Mouse (Mus musculus) left cerebral cortex, adult 18-20 months (tissue): ENCODE measurements around the gene Bckdha. TPM values are rescaled to one million over a fixed set of nuclear protein-coding genes. Genes with fewer than 3 reads are reported as not detected.

Source experiments
- DNase-seq, 2 experiments: peaks; one replicate each; pipeline ENCODE4 v3.0.0; 2021 to 2022; ENCODE audit warnings: low spot score in 2 of 2, mixed read lengths in 1 of 2
- long read RNA-seq, 2 experiments: library from polyadenylated mRNA; stranded (forward); transcript quantifications; one replicate each; pipeline ENCODE4 v2.0.0; 2021
- total RNA-seq, 2 experiments: library from RNA; stranded (reverse); gene quantifications; 2 replicates each; pipeline ENCODE4 v1.2.3; 2021

The Bckdha gene
- 10 to 100 TPM; 35.7 to 40.7 TPM for total RNA-seq
- long read RNA-seq, experiment 1, transcript Bckdha-201 (9 exons, 1,899 nt), result major isoform, 46 of 55 reads
- long read RNA-seq, experiment 1, partial matches to known transcripts, result 3 of 55 reads
- long read RNA-seq, experiment 1, other reads (novel, unspliced or antisense), result 6 of 55 reads
- long read RNA-seq, experiment 2, transcript Bckdha-201 (9 exons, 1,899 nt), result major isoform, 34 of 45 reads
- long read RNA-seq, experiment 2, partial matches to known transcripts, result 9 of 45 reads
- long read RNA-seq, experiment 2, other reads (novel, unspliced or antisense), result 2 of 45 reads

DNA sequence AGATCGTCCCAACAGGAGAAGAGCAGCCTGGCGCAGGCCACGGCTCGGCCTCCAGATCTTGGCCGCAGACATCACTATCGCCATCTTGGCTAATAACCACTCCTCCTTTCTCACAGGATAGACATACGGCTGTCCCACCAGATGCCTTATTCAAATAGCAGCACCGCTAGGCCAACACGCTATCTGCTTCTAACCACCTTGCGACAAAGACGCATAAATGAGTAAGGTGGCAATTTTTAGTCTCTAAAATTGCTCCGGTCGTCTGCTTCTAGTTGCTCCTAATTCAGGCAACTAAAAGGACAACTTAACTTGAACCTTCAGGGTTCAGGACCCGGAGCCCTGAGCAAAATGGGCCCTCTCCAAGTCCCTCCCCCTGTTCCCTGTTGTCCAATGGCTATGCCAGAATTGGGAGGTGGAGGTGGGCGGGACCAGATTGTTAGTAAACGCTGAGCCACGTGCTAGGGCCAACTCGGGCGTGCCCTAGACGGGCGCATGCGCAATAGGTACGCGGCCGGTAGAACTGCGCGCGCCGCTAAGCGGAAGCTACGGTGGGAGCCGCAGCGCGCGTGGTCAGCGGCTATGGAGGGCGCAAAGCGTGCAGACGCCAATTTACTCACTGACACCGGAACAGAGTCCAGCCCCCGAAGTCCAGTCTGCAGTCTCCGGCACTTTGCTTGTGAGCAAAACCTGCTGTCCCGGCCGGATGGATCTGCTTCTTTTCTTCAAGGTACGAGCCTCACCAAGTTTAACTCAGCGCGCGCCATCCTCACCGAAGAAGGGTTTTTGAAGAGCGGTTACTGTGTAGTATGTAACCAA lies at the start of gene Bckdha, which contains the start of gene Exosc5:
Gene Bckdha, minus strand, starts transcription at position 325 of the 816 bp plus-strand sequence.
Gene Exosc5, plus strand, starts transcription at position 508 of the 816 bp plus-strand sequence.
- peak; percentile 99 for DNase-seq

- no peak for DNase-seq
Observed at GRCm38 (mm10) chr7:25707581-25708292, 49.0 kb upstream of the Bckdha start.

DNA sequence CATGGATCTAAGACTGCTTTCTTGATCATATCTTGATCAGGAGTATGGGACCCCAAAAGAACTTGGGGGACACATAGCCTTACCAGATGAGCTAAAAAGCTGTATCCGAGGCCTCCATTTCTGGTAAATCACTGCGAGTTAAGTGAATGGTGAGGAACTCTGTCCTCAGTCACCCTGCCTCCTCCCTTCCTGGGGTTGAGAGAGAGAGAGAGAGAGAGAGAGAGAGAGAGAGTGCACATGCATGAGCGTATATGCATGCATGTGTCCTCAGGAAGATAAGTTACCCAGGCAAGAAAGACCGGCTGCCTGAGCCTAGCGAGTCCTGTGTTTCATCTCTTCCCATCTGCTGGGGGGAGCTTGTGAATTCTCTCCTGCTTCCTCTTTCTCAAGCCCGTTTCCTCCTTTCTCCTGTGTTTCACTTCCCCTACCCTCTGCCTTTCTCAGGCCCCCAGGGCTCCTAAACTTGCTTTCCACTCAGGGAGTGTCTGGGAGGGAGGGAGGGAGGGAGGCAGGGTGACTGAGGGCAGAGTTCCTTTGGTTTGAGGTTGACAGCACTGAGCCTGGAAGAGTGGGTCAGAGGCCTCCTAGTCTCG lies 47.9 kb upstream of the Bckdha start:
- no peak for DNase-seq

DNA sequence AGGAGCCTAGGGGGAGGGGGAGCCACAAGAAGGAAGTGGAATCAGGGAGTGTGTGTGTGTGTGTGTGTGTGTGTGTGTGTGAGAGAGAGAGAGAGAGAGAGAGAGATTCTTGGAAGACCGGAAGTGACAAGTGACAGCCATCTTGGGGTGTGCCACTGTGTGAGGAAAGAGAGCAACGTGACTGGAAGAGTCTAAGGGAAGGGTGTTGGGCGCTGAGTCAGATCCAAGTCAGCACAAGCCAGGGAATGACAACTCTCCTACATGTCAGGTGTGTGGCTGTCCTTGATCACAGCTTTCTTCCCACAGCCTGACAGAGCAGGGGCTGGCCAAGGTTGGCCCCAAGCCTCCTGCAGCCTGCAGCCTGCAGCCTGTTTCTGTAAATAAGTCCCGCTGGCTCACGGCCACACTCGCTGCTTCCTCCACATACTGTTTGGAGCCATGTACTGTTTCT lies 47.0 kb upstream of the Bckdha start:
- peak; percentile 56 to 67 for DNase-seq

DNA sequence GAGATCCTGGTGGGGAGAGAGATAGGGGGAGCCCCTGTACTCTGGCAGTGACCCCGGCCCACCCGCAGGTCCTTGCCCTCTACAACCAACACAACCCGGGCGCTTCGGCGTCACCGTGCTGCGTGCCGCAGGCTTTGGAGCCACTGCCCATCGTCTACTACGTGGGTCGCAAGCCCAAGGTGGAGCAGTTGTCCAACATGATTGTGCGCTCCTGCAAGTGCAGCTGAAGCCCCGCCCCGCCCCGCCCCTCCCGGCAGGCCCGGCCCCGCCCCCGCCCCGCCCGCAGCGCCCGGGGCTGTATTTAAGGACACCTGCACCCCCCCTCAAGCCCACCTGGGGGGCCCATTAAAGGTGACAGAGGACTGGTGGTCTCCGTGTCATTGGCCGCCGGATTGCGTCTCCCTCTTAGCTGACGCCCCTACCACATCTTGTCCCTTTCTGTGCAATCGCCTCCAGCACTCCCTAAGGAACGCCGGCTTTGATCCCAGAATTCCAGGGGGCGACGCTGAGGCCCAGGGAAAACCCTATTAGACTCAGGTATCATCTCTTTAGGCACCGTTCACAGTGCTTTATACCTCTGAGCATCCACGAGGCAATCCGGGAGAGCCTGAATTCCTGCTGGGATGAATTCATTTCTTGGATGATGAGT lies 46.1 kb upstream of the Bckdha start:
- DNase-seq, result no peak

GRCm38 (mm10) chr7:25703793-25704494 lies 45.2 kb upstream of the Bckdha start:
- no peak for DNase-seq

DNA sequence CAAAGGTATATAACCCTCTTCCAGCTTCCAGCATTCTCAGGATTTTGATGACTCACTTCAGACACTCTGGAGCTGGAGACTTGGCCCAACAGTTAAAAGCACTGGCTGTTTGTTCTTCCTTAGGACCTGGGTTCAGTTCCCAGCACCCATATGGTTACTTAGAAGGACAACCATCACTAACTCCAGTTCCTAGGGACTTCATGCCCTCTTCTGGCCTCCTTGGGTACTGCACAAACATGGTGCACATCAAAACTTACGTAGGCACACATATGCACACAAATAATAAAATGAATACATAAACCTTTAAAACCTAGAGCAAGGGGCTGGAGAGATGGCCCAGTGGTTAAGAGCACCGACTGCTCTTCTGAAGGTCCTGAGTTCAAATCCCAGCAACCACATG lies 43.6 kb upstream of the Bckdha start:
- DNase-seq, result no peak

DNA sequence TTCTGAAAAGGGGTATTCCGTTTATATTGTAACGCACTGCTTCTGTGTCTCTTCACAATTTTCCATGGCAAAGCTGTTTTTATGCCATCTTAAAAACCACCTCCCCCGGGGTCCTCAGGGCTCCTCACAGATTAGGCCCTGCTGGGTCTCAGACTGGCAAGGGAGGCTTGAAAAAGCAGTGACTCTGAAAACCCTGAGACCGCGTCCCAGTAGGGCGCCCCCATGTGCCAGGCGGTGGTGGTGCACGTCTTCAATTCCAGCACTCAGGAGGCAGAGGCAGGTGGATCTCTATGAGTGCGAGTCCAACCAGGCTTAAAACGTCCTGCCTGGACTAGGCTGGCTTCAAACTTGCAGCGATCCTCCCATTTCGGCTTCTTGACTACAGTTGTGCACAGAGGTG lies 42.0 kb upstream of the Bckdha start:
- no peak for DNase-seq

DNA sequence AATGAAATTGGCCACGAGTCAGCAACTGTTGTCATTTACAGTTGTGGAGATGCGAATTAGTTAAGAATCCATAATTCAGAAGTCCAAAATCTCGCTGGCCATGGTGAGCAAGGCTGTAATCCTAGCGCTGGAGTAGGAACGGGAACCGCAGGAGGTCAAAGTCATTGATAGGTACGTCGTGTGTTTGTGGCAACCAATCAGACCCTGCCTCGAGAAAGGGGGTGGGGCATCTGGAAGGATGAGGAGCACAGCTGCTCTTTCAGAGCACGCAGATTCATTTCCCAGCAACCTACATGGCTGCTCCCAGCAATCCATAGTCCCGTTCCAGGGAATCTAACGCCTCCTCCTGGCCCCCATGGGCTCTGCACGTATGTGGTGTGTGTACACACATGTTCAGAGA lies 41.1 kb upstream of the Bckdha start:
- DNase-seq, result no peak

DNA sequence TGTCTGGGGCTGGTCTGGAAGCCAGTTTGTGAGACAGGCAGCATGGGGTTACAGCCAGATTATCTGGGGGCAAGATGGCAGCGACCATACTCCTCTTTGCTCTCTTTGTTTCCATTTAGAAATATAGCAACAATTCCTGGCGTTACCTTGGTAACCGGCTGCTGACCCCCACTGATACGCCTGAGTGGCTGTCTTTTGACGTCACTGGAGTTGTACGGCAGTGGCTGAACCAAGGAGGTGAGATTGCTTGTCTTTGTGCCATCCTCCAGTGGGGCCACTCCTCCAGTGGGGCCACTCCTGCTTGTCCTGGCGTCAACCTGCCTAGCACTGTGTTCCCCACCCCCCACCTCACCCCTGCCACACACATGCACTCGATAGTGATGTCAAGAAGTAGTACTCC lies 35.3 kb upstream of the Bckdha start:
- no peak for DNase-seq

DNA sequence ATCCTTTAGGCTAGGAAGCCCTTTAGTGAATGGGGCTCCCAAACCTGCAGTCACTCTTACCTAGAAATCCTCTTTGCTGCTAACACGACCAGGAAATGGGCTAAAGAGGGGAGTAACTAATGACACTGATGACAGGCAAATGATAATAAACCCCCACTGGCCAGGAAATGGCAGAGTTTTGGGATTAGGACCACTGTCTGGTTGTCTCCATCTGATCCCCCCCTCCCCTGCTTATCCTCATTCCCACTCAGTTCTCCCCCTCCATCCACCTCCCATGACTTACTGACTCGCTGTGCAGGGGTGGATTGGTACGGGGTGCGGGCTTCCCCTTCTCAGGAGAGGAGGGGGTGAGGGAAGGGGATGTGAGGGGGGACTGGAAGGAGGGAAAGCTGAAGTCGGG lies 31.3 kb upstream of the Bckdha start:
- no peak for DNase-seq

DNA sequence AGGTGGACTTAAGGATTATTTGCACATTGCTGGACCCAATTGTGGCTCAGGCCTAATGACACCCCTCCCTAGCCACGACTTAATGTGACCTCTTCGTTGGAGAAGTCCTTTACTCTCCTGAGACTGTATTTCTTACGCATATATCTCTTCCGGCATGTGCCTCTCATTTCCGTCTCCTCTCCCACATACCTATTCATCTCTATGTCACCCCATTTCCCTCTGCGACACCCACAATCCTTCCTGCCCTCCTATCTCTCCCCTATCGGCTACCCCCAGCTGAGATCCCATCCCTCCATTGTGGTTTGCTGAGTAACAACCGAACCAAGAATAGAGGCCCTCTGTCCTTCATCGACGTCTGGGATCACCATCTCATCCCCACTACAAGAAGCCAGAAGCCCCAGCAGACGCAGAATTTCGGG lies 30.8 kb upstream of the Bckdha start:
- DNase-seq, result no peak

GRCm38 (mm10) chr7:25688810-25689586 lies 30.2 kb upstream of the Bckdha start:
- DNase-seq, result no peak

- no peak for DNase-seq
Observed at GRCm38 (mm10) chr7:25687811-25688401, 29.1 kb upstream of the Bckdha start.

- peak in 1 of 2 experiments; percentile 46 for DNase-seq
Observed at GRCm38 (mm10) chr7:25686680-25687531, 28.1 kb upstream of the Bckdha start, which contains the start of gene Tgfb1. Tgfb1 (plus strand) TSS chr7:25687002.

- no peak for DNase-seq
Observed at GRCm38 (mm10) chr7:25685926-25686470, 27.2 kb upstream of the Bckdha start.

GRCm38 (mm10) chr7:25684659-25685058 lies 25.9 kb upstream of the Bckdha start:
- no peak for DNase-seq
